Mouse (Mus musculus) cerebellum, adult 2 months (tissue): ENCODE data around the gene Dnttip1.

ENCODE experiments used
- CTCF ChIP-seq: fragments of 200-500 bp; IDR thresholded peaks from 2 replicates; pipeline ENCODE4 v1.5.1; 2011; ENCODE audit warnings: low read depth, mild to moderate bottlenecking, control low read depth, low read length, moderate library complexity, borderline replicate concordance; ENCODE audit not compliant: insufficient read depth
- POLR2A ChIP-seq: fragments of 200-500 bp; IDR thresholded peaks from 2 replicates; pipeline ENCODE4 v1.6.1; 2011; ENCODE audit warnings: low read length, control low read depth, borderline replicate concordance; ENCODE audit not compliant: insufficient read depth

DNA sequence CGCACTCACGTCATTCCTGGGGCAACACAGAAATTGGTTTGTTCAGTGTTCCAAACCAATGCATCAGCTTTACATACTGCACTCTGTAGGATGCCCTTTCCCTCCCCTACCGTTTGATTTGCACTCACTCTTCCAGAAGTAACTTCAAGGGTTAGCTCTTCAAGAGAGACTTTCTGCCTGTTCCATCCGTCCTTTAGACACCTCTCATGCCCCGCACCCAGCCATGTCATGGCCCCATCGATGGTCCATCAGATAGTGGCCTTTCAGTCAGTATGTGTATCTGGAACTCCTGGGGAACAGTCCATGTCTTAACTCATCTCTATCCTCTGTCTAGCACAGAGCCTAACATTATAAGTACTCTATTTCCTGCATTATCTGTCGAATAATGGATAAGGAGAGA is 16.8 kb downstream of the Dnttip1 start:
- no peak for TF ChIP-seq CTCF
- no peak for TF ChIP-seq POLR2A
